Mouse (Mus musculus): Measurements from ENCODE around the gene Erg. TPM values are rescaled to one million over a fixed set of nuclear protein-coding genes. Genes with fewer than 3 reads are reported as not detected.
A peak's percentile ranks its signal among the peaks of the same experiment; 100 is the strongest.

The Erg gene
- polyA plus RNA-seq, 1 experiment from 2014 or later, result 1.1 TPM

DNA sequence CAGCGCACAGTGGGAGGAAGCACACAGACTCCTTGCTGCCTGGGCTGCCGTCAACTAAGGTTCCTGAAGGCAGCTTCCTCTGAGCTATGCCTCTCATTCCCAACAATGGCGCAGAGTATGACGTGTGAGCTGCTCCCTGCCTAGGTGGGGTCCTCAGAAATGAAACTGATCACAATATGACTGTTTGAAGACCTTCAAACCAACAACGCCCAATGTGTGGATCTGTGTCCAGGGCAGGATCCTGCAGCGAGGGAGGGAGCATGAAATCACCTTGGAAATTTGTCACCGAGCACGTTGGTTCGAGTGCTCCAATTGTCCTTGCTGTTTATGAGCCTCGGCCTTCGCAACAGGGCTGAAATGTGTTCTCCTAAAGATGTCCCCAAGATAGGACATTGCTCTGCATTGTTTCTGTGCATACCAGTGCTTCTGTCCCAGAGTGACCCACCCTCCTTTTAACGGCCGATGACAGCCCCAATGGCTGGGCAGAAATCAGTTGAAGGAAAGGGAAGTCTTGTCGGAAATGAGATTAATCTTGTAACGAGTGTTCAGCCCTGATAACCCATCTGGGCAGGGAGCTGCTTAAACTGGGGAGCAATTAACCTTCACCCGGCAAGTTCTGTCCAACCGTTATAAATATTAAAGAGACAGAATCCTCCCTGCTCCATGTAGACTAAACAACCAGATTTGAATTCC lies 147.4 kb downstream of the Erg start:
- H3K9me3 ChIP-seq (replicated peaks), result no peaks in the 10 kb centered on the region
- peak overlapping the region; percentile 66 for H3K27ac ChIP-seq
- ATAC-seq (ENCODE audit: low read depth) (peak; percentile 59), DNase-seq (peak; percentile 47)
- peak overlapping the region; percentile 50 for H3K4me2 ChIP-seq
- H3K4me3 ChIP-seq (replicated peaks), result no peak overlapping the region
- no peak overlapping the region for H3K9ac ChIP-seq
- H3K36me3 ChIP-seq, result no peaks in the 10 kb centered on the region
- H3K27me3 ChIP-seq, result peaks cover 21% of the 10 kb centered on the region
- H3K4me1 ChIP-seq (replicated peaks), result peaks cover 54% of the 10 kb centered on the region
- WGBS (ENCODE audit: insufficient replicate concordance), result 18% methylated on average over 17 of the region's 17 CpGs

- Histone ChIP-seq H3K9me3 (replicated peaks) (no peaks in the 10 kb centered on the region), H3K27ac (no peak overlapping the region), H3K36me3 (no peaks in the 10 kb centered on the region), H3K9ac (no peak overlapping the region), H3K4me1 (replicated peaks) (peaks cover 54% of the 10 kb centered on the region), H3K4me3 (replicated peaks) (no peak overlapping the region), H3K4me2 (no peak overlapping the region), H3K27me3 (peaks cover 17% of the 10 kb centered on the region)
- ATAC-seq (ENCODE audit: low read depth) (no peak), DNase-seq (no peak)
- 18% methylated on average over 8 of the region's 8 CpGs for WGBS (ENCODE audit: insufficient replicate concordance)
Measured at GRCm38 (mm10) chr16:95436611-95437010, 149.8 kb downstream of the Erg start.

DNA sequence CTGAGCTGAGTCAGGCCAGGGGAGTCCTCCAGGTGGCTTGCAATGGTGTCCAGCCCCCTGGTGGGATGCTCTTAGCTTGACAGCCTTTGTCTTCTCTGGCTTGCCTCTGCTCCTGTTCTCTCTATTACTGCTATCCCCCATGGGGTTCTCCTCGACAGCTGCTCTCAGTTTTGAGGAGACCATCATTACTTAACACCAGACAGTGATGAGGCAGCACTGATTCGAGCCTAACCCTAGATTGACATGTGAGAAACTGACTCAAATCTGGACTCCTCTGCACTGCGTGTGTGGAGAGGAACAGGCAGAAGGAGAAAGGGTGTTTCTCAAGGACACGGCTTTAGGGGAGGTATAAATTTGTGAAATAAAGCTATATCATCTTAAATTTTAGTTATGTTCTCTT lies 150.3 kb downstream of the Erg start:
- ATAC-seq (ENCODE audit: low read depth) (no peak), DNase-seq (no peak)
- H3K27me3 ChIP-seq, result peaks cover 13% of the 10 kb centered on the region
- H3K9me3 ChIP-seq (replicated peaks), result no peaks in the 10 kb centered on the region
- no peaks in the 10 kb centered on the region for H3K36me3 ChIP-seq
- no peak overlapping the region for H3K27ac ChIP-seq
- 48% methylated on average over 4 of the region's 4 CpGs for WGBS (ENCODE audit: insufficient replicate concordance)
- H3K9ac ChIP-seq, result no peak overlapping the region
- H3K4me3 ChIP-seq (replicated peaks), result no peak overlapping the region
- H3K4me2 ChIP-seq, result no peak overlapping the region
- H3K4me1 ChIP-seq (replicated peaks), result peaks cover 48% of the 10 kb centered on the region

DNA sequence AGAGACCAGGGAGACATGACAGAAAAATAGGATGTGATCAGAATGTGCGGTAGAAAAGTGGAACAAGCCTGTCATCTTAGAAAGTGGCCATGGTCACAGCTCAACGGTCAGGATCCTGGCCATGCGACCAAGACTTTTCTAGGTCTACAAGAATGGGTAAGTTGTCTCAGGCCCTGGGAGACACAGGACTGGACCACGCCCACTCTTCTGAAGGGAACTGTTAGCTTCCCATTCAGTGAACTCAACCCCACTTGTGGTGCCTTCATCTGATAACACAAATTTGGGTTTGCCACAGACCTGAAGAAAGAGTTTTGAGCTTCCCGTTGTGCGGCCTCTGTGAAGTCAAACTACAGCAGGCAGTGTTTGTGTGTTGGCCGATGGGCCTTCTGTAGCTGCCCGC lies 152.0 kb downstream of the Erg start:
- Histone ChIP-seq H3K27ac (no peak overlapping the region), H3K4me2 (no peak overlapping the region), H3K9ac (no peak overlapping the region), H3K4me1 (replicated peaks) (peaks cover 33% of the 10 kb centered on the region), H3K36me3 (no peaks in the 10 kb centered on the region), H3K4me3 (replicated peaks) (no peak overlapping the region), H3K9me3 (replicated peaks) (no peaks in the 10 kb centered on the region), H3K27me3 (0 out of 2 replicates have a peak, but pooled peaks cover 4% of the 10 kb centered on the region)
- ATAC-seq (ENCODE audit: low read depth) (no peak), DNase-seq (no peak)
- 20% methylated on average over 8 of the region's 8 CpGs for WGBS (ENCODE audit: insufficient replicate concordance)

DNA sequence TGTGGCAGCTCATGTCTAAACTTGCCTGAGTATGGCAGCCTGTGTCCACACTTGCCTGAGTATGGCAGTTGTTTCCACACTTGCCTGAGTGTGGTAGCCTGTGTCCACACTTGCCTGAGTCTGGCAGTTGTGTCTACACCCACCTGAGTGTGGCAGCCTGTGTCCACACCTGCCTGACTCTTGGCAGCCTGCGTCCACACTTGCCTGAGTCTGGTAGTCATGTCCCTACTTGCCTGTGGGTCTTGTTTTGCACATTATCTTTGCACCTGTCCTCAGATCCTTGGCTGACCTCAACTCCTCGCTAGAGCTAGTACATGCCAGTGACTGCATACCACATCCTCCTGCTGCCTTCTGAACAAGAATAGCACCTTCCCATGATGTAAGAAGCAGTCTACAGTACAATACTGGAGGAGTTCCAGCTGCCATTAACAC lies 153.8 kb downstream of the Erg start:
- no peaks in the 10 kb centered on the region for H3K36me3 ChIP-seq
- WGBS (ENCODE audit: insufficient replicate concordance), result 47% methylated on average over 2 of the region's 2 CpGs
- ATAC-seq (ENCODE audit: low read depth) (no peak), DNase-seq (no peak)
- no peak overlapping the region for H3K27ac ChIP-seq
- H3K4me2 ChIP-seq, result no peak overlapping the region
- no peaks in the 10 kb centered on the region for H3K9me3 ChIP-seq (replicated peaks)
- H3K4me1 ChIP-seq (replicated peaks), result peaks cover 18% of the 10 kb centered on the region
- no peak overlapping the region for H3K9ac ChIP-seq
- 0 out of 2 replicates have a peak, but pooled peaks cover 4% of the 10 kb centered on the region for H3K27me3 ChIP-seq
- H3K4me3 ChIP-seq (replicated peaks), result no peak overlapping the region

DNA sequence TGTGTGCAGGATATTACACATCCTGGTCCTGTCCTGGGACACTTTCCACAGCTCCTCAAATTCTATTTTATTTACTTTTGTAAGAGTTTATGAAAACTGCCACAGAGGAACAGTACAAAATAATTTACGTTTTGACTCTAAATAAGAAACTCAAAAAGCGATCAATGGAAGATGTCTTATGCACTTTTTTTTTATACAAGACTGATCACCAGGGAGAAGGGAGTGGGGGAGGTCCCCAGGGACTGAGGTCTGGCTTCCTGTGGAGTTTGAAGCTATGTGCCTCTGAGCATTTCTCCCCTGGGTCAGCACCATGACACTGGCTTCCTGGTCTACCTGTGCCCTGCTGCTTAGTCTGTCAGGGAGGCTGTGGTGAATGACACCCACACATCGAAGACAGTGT lies 156.5 kb downstream of the Erg start:
- no peak overlapping the region for H3K4me3 ChIP-seq (replicated peaks)
- 68% methylated on average over 3 of the region's 3 CpGs for WGBS (ENCODE audit: insufficient replicate concordance)
- ATAC-seq (ENCODE audit: low read depth), result no peak

GRCm38 (mm10) chr16:95428239-95428638 lies 158.2 kb downstream of the Erg start:
- Histone ChIP-seq H3K4me2 (no peak overlapping the region), H3K36me3 (no peaks in the 10 kb centered on the region), H3K27ac (no peak overlapping the region), H3K27me3 (no peaks in the 10 kb centered on the region), H3K9me3 (replicated peaks) (no peaks in the 10 kb centered on the region), H3K9ac (no peak overlapping the region), H3K4me1 (replicated peaks) (no peaks in the 10 kb centered on the region), H3K4me3 (replicated peaks) (no peak overlapping the region)
- DNase-seq (no peak), ATAC-seq (ENCODE audit: low read depth) (no peak)
- WGBS (ENCODE audit: insufficient replicate concordance), result 68% methylated on average over 5 of the region's 5 CpGs

More for the DNA sequence above, 156.5 kb downstream of the Erg start:
- no peaks in the 10 kb centered on the region for H3K36me3 ChIP-seq
- DNase-seq, result no peak
- H3K4me2 ChIP-seq, result no peak overlapping the region
- H3K9ac ChIP-seq, result no peak overlapping the region
- no peaks in the 10 kb centered on the region for H3K9me3 ChIP-seq (replicated peaks)
- H3K27me3 ChIP-seq, result no peaks in the 10 kb centered on the region
- peaks cover 6% of the 10 kb centered on the region; the same call in 1 of the 2 replicates for H3K4me1 ChIP-seq (replicated peaks)
- H3K27ac ChIP-seq, result no peak overlapping the region

DNA sequence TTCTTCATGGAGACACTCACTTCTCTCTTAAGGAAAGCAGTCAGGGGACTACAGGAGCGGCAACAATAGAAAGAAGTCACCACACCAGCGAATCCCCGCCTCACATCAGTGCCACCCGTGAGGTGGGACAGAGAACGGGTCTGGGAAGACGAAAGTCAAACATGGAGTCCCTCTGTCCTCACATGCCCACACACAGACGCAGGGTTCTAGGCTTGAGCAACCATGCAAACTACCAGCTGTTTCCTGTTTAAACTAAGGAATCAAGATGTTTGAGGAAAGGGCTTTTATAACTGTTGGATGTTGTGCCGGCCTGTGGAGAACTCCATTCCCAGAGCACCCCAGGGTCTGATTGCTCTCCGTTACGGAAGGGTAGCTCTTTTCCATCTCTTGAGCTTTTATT lies 158.9 kb downstream of the Erg start:
- Histone ChIP-seq H3K27me3 (no peaks in the 10 kb centered on the region), H3K36me3 (no peaks in the 10 kb centered on the region), H3K9me3 (replicated peaks) (no peaks in the 10 kb centered on the region), H3K9ac (no peak overlapping the region), H3K4me2 (no peak overlapping the region), H3K4me3 (replicated peaks) (no peak overlapping the region), H3K27ac (no peak overlapping the region), H3K4me1 (replicated peaks) (no peaks in the 10 kb centered on the region)
- no peak for ATAC-seq (ENCODE audit: low read depth)
- 76% methylated on average over 10 of the region's 10 CpGs for WGBS (ENCODE audit: insufficient replicate concordance)
- no peak for DNase-seq

- Histone ChIP-seq H3K4me1 (replicated peaks) (no peaks in the 10 kb centered on the region; the same call in 1 of the 2 replicates), H3K4me2 (no peak overlapping the region), H3K27me3 (no peaks in the 10 kb centered on the region), H3K36me3 (no peaks in the 10 kb centered on the region), H3K4me3 (replicated peaks) (no peak overlapping the region), H3K27ac (no peak overlapping the region), H3K9ac (no peak overlapping the region), H3K9me3 (replicated peaks) (no peaks in the 10 kb centered on the region)
- no peak for ATAC-seq (ENCODE audit: low read depth)
- 55% methylated on average over 5 of the region's 5 CpGs for WGBS (ENCODE audit: insufficient replicate concordance)
- DNase-seq, result no peak
Measured at GRCm38 (mm10) chr16:95422658-95423073, 163.7 kb downstream of the Erg start.

GRCm38 (mm10) chr16:95421235-95421886 lies 165.0 kb downstream of the Erg start:
- no peak for DNase-seq
- no peak overlapping the region for H3K27ac ChIP-seq
- no peaks in the 10 kb centered on the region; the same call in 1 of the 2 replicates for H3K4me1 ChIP-seq (replicated peaks)
- H3K36me3 ChIP-seq, result no peaks in the 10 kb centered on the region
- H3K9me3 ChIP-seq (replicated peaks), result no peaks in the 10 kb centered on the region
- no peak for ATAC-seq (ENCODE audit: low read depth)
- WGBS (ENCODE audit: insufficient replicate concordance), result 57% methylated on average over 7 of the region's 7 CpGs
- no peak overlapping the region for H3K4me2 ChIP-seq
- H3K9ac ChIP-seq, result no peak overlapping the region
- no peaks in the 10 kb centered on the region for H3K27me3 ChIP-seq
- H3K4me3 ChIP-seq (replicated peaks), result no peak overlapping the region

DNA sequence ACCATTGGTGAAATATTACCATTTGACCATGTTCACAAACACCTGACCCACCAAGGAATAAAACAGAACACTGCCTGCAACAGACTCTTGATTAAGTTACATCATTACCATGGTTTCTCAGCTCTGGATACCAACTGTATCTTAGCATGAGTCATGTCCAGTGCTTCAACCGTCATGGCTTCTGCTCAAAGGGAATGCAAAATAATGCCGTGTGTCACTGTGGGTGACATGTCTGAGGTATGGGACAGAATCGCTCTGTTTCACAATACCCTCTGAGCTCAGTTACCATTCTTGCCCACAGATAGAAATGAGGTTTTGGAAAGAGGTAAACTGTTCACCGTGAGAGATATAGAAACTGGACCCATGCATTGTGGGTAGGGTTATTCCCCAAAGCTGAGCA lies 170.5 kb downstream of the Erg start:
- no peak for ATAC-seq (ENCODE audit: low read depth)
- no peak overlapping the region for H3K4me3 ChIP-seq (replicated peaks)
- H3K4me2 ChIP-seq, result no peak overlapping the region
- H3K9me3 ChIP-seq (replicated peaks), result no peaks in the 10 kb centered on the region
- no peaks in the 10 kb centered on the region; the same call in 1 of the 2 replicates for H3K4me1 ChIP-seq (replicated peaks)
- 69% methylated on average over 4 of the region's 4 CpGs for WGBS (ENCODE audit: insufficient replicate concordance)
- no peaks in the 10 kb centered on the region for H3K27me3 ChIP-seq
- no peak overlapping the region for H3K27ac ChIP-seq
- no peak overlapping the region for H3K9ac ChIP-seq
- DNase-seq, result no peak
- no peaks in the 10 kb centered on the region for H3K36me3 ChIP-seq

DNA sequence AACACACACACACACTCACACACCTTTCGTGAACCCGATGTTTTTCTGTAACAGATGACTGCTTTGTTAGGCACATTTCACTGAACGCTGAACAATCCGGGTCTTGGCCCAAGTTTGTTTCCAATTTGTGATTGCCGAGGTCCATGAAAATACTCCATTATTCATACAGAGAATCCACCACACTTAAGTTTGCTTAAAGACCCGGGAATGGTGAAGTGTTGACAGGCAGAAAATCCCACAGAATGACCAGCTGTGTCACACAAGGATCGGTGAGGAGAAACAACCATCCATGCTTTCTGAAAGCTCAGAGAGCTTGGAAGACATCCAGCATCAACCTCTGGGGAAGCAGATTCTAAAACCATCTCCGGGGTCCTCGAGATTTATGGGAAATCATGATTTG lies 171.0 kb downstream of the Erg start:
- DNase-seq (no peak), ATAC-seq (ENCODE audit: low read depth) (no peak)
- Histone ChIP-seq H3K36me3 (no peaks in the 10 kb centered on the region), H3K9ac (no peak overlapping the region), H3K9me3 (replicated peaks) (no peaks in the 10 kb centered on the region), H3K4me3 (replicated peaks) (no peak overlapping the region), H3K4me1 (replicated peaks) (no peaks in the 10 kb centered on the region), H3K27me3 (no peaks in the 10 kb centered on the region), H3K4me2 (no peak overlapping the region), H3K27ac (no peak overlapping the region)
- 68% methylated on average over 9 of the region's 9 CpGs for WGBS (ENCODE audit: insufficient replicate concordance)
